Mouse (Mus musculus) A20 (cell line): Measurements from ENCODE around the gene Hamp2.

ENCODE experiments used
- DNase-seq: peaks from one replicate; pipeline ENCODE4 v3.0.0-alpha.2; 2011; ENCODE audit warnings: low read depth, low spot score

Gene Hamp2

DNA sequence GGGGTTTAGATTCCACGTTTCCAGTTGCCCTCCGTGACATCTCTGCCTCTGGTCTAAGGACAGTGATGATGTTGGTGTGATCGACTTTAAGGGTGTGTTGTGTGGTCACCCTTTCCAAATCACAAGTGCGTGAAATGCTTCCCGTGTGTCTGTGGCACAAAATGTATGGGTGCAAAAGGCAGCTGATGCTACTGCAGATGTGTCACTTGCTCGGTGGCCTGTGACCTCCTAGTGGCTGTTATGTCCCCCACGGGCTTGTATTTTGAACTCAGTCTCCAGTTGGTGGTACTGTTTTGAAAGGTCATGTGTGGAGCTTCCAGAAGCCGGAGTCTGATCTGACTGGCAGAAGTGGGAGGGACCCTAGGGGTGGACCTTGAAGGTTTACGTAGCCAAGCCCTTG, 32.7 kb downstream of the Hamp2 start:
- peak; percentile 46 for DNase-seq

DNA sequence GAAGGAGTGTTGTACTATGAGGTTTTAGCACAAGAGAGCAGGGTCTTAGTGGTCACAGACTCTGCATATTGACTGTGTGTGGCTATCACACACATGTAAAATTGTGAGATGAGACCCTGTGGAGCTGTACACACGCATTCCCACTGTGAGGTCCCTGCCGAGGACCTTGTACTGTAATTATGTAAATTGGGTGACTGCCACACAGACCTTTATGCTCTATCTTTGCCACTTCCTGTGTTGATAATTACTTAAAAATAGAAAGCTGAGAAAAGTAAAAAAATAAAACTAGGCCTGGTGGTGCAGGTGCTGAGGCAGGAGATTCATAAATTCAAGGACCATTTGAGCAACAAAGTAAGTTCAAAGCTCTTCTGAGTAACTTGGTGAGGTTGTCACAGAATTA, 33.8 kb downstream of the Hamp2 start:
- peak; percentile 79 for DNase-seq

DNA sequence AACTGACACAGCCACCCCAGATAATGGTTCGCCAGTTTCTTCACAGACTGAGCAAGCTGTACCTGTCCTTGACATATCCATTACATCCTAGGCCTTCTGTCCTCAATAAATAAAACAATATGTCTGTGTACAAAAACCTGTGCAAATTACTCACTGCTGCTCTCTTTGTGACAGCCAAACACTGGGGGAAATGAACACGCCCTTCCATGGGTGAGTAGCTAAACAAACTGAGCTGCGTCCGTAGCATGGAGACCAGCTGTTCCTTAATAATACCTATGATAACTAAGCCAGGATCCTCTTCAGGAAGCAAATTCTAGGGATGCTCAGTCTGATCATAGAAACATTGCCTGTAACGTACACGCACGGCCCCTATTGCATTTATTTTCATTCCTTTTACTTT, 35.7 kb downstream of the Hamp2 start:
- DNase-seq = peak; percentile 36

DNA sequence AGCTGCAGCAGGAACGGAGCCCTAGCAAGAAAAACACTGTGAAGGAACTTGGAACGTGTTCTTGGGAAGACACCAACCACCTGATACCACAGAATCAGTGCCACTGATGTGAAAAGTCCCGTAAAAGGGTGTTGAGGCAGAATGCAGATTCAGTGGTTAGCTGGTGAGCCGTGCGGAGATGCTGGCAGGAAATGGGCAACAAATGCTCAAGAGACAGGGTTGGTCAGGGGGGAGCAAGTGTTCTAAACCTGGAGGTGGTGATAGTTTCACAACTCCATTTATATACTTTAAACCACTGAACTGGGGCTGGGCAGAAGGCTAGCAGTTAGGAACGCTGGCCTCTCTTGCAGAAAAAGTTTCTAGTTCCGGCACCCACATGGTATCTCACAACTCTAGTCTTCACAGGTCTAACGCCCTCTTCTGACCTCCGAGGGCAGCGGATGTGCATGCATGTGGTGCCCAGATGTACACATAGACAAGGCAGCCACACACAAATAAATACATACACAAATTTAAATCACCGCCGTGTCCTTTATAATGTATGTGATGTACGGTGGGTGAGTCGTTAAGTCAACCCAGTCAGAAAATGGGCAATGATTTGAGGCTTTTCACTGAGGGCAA, 36.8 kb downstream of the Hamp2 start:
- DNase-seq = peak; percentile 93

DNA sequence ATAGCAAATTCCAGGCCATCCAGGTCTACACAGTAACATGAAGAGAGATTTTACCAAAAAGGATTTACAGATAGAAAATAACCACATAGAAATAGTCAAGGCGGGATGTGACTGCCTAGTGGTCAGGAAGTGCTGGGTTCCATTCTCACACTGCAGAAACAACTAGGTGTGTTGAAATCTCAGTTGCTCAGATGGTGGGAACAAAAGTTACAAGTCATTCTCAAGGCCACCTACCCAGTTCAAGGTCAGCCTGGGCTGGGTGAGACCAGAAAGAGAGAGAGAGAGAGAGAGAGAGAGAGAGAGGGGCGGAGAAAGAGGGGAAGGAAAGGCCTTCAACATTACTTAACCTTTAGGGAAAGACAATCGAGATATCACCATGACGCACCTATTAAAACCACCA, 37.6 kb downstream of the Hamp2 start:
- peak; percentile 69 for DNase-seq

DNA sequence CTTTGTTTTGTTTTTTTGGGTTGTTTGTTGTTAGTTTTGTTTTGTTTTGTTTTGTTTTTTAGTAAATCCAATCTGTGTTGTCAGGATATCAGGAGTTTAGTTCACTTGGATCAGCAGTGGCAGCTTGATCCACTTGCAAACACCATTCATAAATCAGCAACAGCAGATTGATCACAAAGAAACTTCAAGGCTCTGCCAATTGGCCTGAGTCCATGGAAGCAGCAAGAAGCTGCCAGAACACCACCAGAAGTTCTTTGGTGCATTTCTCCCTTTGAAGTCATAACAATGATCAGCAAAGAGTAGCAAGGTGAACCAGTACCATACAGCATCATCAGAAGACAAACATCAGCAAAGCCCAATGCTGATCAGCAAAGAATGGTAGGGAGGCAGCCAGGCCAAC, 40.4 kb downstream of the Hamp2 start:
- no peak for DNase-seq

DNA sequence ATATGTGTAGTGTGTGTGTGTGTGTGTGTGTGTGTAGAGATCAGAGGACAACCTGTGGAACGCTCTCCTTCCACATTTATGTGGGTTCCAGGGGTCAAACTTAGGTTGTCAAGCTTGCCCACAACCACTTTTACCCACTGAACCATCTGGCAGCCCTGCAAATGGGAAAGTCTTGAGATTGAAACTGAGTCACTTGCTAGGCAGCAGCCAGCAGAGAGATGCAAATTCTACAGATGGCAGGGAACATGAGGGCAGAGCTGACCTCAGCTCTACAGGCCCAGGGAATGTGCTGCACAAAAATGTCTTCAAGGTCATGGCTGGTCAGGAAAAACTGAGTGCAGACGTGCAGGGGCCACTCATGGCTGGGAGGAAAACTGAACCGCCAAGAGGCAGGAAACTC, 43.1 kb downstream of the Hamp2 start:
- DNase-seq = peak; percentile 65

DNA sequence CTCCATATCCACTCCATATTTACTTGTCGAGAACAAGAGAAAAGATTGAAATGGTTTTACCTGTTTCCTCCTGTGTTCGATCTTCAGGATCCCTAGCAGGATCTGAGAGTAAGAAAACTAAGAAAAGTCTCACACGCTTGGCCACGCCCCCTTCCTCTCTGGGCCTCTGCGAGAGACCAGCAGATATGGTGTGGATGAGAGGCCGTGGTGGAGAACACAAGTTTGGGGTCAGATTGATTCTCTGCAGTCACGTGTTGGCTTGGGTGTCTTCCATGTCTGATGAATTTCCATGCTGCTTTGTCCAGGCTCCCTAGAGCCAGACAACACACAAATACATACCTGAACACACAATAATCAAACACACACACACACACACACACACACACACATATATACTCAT, 44.3 kb downstream of the Hamp2 start, which contains the start of gene Cd22:
Gene Cd22, minus strand, starts transcription at position 167 of the 400 bp plus-strand sequence.
- peak; percentile 82 for DNase-seq

DNA sequence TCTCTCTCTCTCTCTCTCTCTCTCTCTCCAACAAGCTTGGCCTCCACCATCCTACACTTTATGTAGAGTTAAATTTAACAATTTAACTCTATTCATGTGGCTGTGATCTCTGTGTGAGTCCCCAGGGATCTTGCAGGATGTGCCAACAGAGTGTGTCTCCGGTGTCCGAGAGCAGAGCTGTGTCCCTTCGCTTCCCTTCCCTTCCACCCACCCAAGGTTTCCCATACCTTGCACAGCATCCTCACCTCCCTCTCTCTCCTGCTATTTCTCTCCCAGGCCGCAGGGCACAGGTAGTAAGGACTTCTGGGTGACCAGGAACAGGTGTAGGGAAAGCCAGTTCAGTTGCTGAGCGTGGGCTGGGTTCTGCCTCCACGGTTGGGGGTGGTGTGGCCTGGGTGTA, 45.5 kb downstream of the Hamp2 start:
- DNase-seq = peak; percentile 67

DNA sequence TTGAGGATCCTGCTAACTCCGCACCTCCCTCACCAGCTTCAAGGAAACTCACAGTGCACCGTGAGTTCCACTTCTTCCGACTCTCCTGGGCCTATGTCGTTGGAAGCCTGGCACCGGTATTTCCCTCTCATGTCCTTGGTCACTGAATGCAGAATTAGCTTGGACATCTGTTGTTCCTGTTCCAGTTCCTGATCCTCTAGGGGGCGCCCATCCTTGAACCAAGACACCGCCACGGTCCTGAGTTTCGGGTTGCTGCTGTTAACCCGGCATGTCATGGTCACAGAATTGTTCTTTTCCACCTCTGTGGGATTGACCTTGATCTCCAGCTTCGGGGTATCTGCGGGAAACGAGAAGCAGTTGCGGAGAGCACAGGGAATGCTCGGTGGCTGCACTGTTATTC, 51.4 kb downstream of the Hamp2 start:
- no peak for DNase-seq
